Mouse (Mus musculus) liver, postnatal 0 days (tissue): Measurements from ENCODE around the gene 1700023F06Rik.

ENCODE experiments used
- CTCF ChIP-seq: sonication (generic); IDR thresholded peaks from 2 replicates; pipeline ENCODE4 v1.5.1; 2016; ENCODE audit warnings: antibody characterized with exemption, low read depth
- EP300 ChIP-seq: IDR thresholded peaks from 2 replicates; pipeline ENCODE4 v1.6.1; 2016; ENCODE audit warnings: antibody characterized with exemption, low read depth, mild to moderate bottlenecking

DNA sequence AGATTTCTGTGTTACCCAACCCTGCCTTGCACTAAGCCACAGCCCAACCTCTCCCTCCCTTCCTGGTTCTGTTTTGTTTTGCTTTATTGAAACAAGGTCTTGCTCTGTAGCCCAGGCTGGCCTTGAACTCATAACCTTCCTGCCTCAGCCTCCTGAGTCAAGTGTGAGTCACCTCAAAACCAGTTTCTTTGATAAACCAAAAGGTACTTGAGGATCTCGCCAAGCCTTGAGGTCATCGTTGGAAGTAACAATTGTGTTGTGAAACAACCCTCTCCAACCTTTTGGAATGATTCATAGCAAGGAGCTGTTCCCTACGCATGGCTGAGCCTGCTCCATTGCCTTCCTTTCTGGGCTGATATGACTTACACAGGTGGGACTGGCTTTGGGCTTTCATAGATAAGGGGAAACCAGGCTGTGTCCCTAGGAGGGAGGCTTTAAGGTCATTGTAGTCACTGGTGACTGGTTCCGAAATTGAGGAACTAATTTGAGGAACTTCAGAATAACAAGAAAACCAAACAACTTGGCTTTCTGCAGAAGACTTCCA is 49.7 kb upstream of the 1700023F06Rik start:
- TF ChIP-seq CTCF (no peak), EP300 (no peak)
